Mouse (Mus musculus) telencephalon, adult 2 months (tissue): ENCODE measurements around the gene D16Ertd472e.

Source experiments
- DNase-seq: peaks from one replicate; pipeline ENCODE4 v3.0.0-alpha.2; 2011; ENCODE audit warnings: low read depth, low spot score

D16Ertd472e gene

DNA sequence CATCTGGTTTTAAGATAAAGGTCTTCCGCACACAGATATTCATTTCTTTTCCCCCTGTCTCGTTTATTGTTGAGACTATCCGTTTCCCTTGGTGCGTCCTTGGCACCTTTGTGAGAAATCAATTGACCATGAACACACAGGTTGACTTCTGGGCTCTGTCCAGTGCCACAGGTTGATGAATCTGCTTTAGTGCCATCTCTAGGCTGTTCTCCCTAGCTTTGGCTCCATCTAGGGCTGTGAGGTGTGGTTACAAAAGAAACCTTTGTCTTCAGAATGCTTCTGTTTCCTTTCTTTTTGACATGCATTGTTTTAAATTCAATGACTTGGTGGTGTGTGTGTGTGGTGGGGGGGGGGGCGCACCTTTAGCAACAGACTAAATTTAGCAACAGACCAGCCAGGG lies 85.7 kb downstream of the D16Ertd472e start:
- DNase-seq: no peak
